Mouse (Mus musculus) hindbrain, postnatal 0 days (tissue): ENCODE results near the gene Mdn1. TPM values are rescaled to one million over a fixed set of nuclear protein-coding genes. Genes with fewer than 3 reads are reported as not detected.

Experiments
- ATAC-seq: fragments of 200-750 bp; cut with Nextera tagmentation; 2 replicates; pipeline ENCODE4 v1.8.0; 2017; ENCODE audit warnings: mild to moderate bottlenecking, moderate TSS enrichment, moderate library complexity
- DNase-seq: peaks from one replicate; pipeline ENCODE4 v3.0.0-alpha.2; 2015; ENCODE audit warnings: low spot score
- H3K27ac ChIP-seq: fragments of 300-500 bp; sonication (generic); 2 replicates; pipeline ENCODE4 v1.5.1; 2014; ENCODE audit warnings: mild to moderate bottlenecking
- H3K27me3 ChIP-seq: fragments of 300-500 bp; sonication (generic); 2 replicates; pipeline ENCODE4 v1.6.1; 2014; ENCODE audit warnings: low read length, mixed read lengths; ENCODE audit not compliant: insufficient read depth
- H3K36me3 ChIP-seq: fragments of 300-500 bp; sonication (generic); 2 replicates; pipeline ENCODE4 v1.6.1; 2014; ENCODE audit warnings: low read length, mixed read lengths; ENCODE audit not compliant: insufficient read depth
- H3K4me1 ChIP-seq: fragments of 300-500 bp; sonication (generic); 2 replicates; pipeline ENCODE4 v1.6.1; 2014; ENCODE audit warnings: antibody characterized with exemption, low read length, mixed read lengths; ENCODE audit not compliant: insufficient read depth
- H3K4me2 ChIP-seq: fragments of 300-500 bp; sonication (generic); 2 replicates; pipeline ENCODE4 v1.6.1; 2014; ENCODE audit warnings: low read depth, mild to moderate bottlenecking, low read length, moderate library complexity, mixed read lengths
- H3K4me3 ChIP-seq: fragments of 300-500 bp; sonication (generic); 2 replicates; pipeline ENCODE4 v1.5.1; 2014; ENCODE audit warnings: low read length
- H3K9ac ChIP-seq: fragments of 300-500 bp; sonication (generic); replicated peaks from 2 replicates; pipeline ENCODE4 v1.6.1; 2014; ENCODE audit warnings: mild to moderate bottlenecking, low read length, moderate library complexity, mixed read lengths
- H3K9me3 ChIP-seq: fragments of 300-500 bp; sonication (generic); 2 replicates; pipeline ENCODE4 v1.6.1; 2016; ENCODE audit warnings: low read length, mixed read lengths
- CTCF ChIP-seq: IDR thresholded peaks from 2 replicates; pipeline ENCODE4 v1.5.1; 2016; ENCODE audit warnings: antibody characterized with exemption, control low read depth, low read depth
- WGBS: fragments of 180-500 bp; shearing (Covaris S2); extraction: QIAGEN DNeasy Blood & Tissue Kit; methylation state at CpG from one replicate; pipeline ENCODE4 v1.1.7; 2014; 5-methylcytosine and 5-hydroxymethylcytosine counted together
- polyA plus RNA-seq: library from polyadenylated mRNA; unstranded; fragments of >200 nt; fragmentation: Nextera tagmentation; extraction: Ambion mirVana; gene quantifications from 2 replicates; pipeline ENCODE4 v1.2.1, GENCODE M21; 2015
- total RNA-seq: library from RNA; depleted of rRNA; stranded (reverse); fragments of >200 nt; gene quantifications from 2 replicates; pipeline ENCODE4 v1.2.3, GENCODE M21; 2014

Gene Mdn1
- total and polyA plus RNA-seq, 2 experiments from 2014 or later, result 8.7 to 35.7 TPM

DNA sequence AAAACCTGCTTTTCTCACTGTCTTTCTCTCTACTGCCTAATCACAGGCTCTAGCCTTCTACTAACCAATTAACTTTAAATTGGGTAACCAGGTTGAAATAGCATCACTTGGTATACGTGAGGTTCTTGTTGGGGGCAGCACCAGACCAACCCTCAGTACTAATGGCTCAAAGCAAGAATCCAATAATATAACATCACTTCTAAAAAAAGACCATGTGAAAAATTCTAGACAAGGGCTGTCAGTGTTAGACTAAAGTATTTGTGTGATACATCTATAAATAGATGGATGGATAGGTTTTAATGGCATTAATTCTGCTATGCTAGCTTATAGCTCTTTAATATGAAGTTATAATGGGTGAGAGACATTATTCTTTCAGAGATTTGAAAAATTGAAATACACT lies 60.8 kb downstream of the Mdn1 start:
- Histone ChIP-seq H3K4me1 (no peaks in the 10 kb centered on the region), H3K9ac (no peak overlapping the region), H3K4me3 (no peak overlapping the region), H3K9me3 (no peaks in the 10 kb centered on the region), H3K27me3 (no peaks in the 10 kb centered on the region), H3K4me2 (no peak overlapping the region), H3K27ac (no peak overlapping the region), H3K36me3 (peaks cover 70% of the 10 kb centered on the region)
- ATAC-seq, result no peak
- TF ChIP-seq CTCF, result no peak
- no peak for DNase-seq
- 94% methylated on average over 1 of the region's 1 CpGs for WGBS

DNA sequence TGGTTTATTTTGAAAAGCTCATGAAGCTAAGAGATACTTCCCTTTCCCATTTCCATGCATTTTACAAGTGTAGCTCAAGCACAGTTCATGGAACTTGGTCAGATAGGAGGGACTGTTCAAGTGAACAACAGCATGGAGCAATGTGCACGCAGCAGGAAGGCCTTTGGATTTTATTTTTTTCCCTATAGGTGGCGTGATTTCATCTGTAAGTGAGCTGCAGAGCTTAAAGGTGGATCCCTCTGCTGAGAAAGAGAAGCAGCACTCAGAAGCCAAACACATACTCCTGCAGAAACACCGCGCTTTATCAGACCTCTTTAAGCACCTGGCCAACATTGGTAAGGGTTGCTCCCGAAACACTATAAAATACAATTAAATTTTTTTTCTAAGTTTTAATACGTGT lies 88.5 kb downstream of the Mdn1 start:
- peak; percentile 46 for TF ChIP-seq CTCF
- Histone ChIP-seq H3K4me2 (no peak overlapping the region), H3K4me1 (no peaks in the 10 kb centered on the region), H3K27ac (no peak overlapping the region), H3K4me3 (no peak overlapping the region), H3K9ac (no peak overlapping the region), H3K9me3 (no peaks in the 10 kb centered on the region), H3K36me3 (peaks cover 68% of the 10 kb centered on the region), H3K27me3 (no peaks in the 10 kb centered on the region)
- ATAC-seq (no peak), DNase-seq (peak; percentile 42)
- 83% methylated on average over 6 of the region's 6 CpGs for WGBS

DNA sequence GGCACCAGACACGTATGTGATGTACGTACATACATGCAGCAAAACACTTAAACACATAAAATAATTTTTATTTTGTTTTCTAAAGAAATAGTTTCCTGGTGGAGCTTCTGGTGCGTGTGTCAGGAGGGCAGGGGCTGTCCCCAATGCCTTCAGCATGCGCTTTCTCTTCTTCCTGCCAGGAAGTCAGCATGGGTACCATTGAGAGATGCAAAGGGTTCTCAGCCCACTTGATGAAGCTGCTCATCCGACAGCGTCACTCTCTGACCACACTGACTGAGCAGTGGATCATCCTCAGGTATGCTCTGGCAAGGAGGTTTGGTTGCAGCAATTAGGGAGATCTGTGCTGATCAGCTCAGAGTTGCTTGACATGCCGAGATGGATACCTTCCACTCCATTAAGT lies 91.5 kb downstream of the Mdn1 start:
- H3K27ac ChIP-seq, result no peak overlapping the region
- no peak overlapping the region for H3K4me3 ChIP-seq
- H3K4me1 ChIP-seq, result no peaks in the 10 kb centered on the region
- H3K36me3 ChIP-seq, result peaks cover 69% of the 10 kb centered on the region
- DNase-seq, result no peak
- H3K9me3 ChIP-seq, result no peaks in the 10 kb centered on the region
- no peak for TF ChIP-seq CTCF
- no peak overlapping the region for H3K9ac ChIP-seq
- no peak for ATAC-seq
- no peaks in the 10 kb centered on the region for H3K27me3 ChIP-seq
- 96% methylated on average over 7 of the region's 7 CpGs for WGBS
- no peak overlapping the region for H3K4me2 ChIP-seq

DNA sequence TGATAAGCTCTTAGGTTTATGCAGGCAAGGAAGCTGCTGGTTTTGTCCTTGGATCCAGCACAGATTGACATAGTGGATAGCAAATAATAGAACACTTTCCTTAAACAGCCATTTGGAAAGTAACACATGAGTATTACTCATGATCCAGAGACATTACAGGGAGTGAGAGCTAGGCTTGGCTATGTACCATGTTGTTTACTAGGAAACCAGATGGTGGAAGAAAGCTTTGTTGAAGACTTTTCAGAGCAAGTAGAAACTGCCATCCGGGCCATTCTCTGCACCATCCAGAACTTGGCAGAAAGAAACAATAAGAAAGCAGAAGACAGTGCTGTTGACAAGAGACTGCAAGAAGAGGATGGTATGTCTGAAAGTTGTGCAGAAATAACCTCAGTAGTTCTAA lies 93.8 kb downstream of the Mdn1 start:
- TF ChIP-seq CTCF, result no peak
- H3K27ac ChIP-seq, result no peak overlapping the region
- no peak for DNase-seq
- H3K4me2 ChIP-seq, result no peak overlapping the region
- 76% methylated on average over 1 of the region's 1 CpGs for WGBS
- no peaks in the 10 kb centered on the region for H3K9me3 ChIP-seq
- peaks cover 59% of the 10 kb centered on the region for H3K36me3 ChIP-seq
- H3K4me1 ChIP-seq, result no peaks in the 10 kb centered on the region
- ATAC-seq, result no peak
- H3K27me3 ChIP-seq, result no peaks in the 10 kb centered on the region
- no peak overlapping the region for H3K9ac ChIP-seq
- no peak overlapping the region for H3K4me3 ChIP-seq

DNA sequence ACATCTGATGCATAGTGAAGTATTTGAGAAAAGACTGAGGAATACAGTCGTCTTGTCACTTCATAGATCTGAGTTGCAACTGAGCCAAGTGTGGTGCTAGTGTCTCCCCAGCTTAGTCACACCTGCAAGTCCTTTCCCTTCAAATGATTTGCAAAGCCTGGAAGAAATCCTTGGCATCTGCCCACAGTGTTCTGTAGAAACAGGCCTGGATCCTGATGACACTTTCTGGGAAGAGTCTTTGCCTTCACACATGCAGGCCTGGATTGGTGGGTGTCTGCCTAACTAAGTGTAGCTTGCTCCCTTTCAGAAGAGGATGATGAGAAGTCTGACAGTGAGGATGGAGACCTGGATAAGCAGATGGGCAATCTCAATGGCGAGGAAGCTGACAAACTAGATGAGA lies 100.5 kb downstream of the Mdn1 start:
- H3K9ac ChIP-seq, result no peak overlapping the region
- no peak overlapping the region for H3K27ac ChIP-seq
- no peak for TF ChIP-seq CTCF
- no peak for DNase-seq
- H3K4me2 ChIP-seq, result no peak overlapping the region
- WGBS, result 94% methylated on average over 2 of the region's 2 CpGs
- H3K4me3 ChIP-seq, result no peak overlapping the region
- no peaks in the 10 kb centered on the region for H3K9me3 ChIP-seq
- H3K36me3 ChIP-seq, result peaks cover 58% of the 10 kb centered on the region
- H3K27me3 ChIP-seq, result no peaks in the 10 kb centered on the region
- no peak for ATAC-seq
- H3K4me1 ChIP-seq, result no peaks in the 10 kb centered on the region

DNA sequence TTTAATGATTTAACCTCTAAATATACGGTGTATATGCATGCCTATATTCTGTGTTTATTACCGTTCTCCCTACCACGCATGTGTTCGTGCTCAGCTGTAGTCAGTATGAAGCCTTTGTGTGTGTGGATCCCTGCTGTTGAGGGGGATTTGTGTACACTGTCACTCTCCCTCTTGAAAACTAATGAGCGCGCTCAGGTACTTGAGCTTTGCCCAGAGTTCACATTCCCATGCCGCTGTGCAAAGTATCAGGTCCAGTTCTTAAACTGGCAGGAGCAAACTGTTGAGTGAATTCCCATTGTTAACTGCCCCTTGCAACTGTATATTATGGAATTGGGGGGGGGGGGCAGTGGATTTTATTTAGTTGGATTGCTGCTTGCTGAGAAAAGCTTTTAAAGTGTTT lies 110.6 kb downstream of the Mdn1 start:
- DNase-seq (no peak), ATAC-seq (no peak)
- H3K4me2 ChIP-seq, result no peak overlapping the region
- no peak for TF ChIP-seq CTCF
- no peak overlapping the region for H3K4me3 ChIP-seq
- H3K9ac ChIP-seq, result no peak overlapping the region
- 74% methylated on average over 7 of the region's 7 CpGs for WGBS
- H3K9me3 ChIP-seq, result no peaks in the 10 kb centered on the region
- peaks cover 44% of the 10 kb centered on the region for H3K36me3 ChIP-seq
- H3K27me3 ChIP-seq, result no peaks in the 10 kb centered on the region
- no peaks in the 10 kb centered on the region for H3K4me1 ChIP-seq
- H3K27ac ChIP-seq, result no peak overlapping the region

DNA sequence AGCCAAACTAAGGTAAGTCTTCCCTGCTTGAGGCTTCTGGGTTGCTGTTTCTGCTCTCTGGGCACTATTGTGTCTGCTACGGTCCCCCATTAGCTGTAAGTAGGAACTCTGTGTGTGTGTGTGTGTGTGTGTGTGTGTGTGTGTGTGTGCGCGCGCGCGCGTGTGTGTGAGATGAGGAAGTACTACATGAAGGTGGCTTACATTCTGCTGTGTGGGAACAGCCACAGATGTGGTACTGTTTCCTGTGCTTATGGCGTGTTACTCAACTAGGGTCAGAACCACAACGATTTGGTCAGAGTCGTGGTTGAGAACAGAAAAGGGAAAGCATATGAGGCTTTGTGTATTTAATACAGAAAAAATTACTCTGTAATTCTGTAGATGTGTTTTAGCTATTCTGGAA lies 111.1 kb downstream of the Mdn1 start:
- no peak overlapping the region for H3K4me2 ChIP-seq
- H3K4me3 ChIP-seq, result no peak overlapping the region
- 93% methylated on average over 10 of the region's 10 CpGs for WGBS
- no peaks in the 10 kb centered on the region for H3K4me1 ChIP-seq
- ATAC-seq (no peak), DNase-seq (no peak)
- no peak for TF ChIP-seq CTCF
- no peak overlapping the region for H3K27ac ChIP-seq
- H3K27me3 ChIP-seq, result no peaks in the 10 kb centered on the region
- peaks cover 44% of the 10 kb centered on the region for H3K36me3 ChIP-seq
- H3K9ac ChIP-seq, result no peak overlapping the region
- no peaks in the 10 kb centered on the region for H3K9me3 ChIP-seq
